Mouse (Mus musculus) erythroblast, embryonic 14.5 days (primary cell): ENCODE data around the gene Cbx6.

ENCODE experiments used
- GATA1 ChIP-seq: IDR thresholded peaks from 2 replicates; pipeline ENCODE4 v1.6.1; 2012; ENCODE audit warnings: low read length, inconsistent platforms, mixed read lengths
- TAL1 ChIP-seq: IDR thresholded peaks from 3 replicates; pipeline ENCODE4 v1.6.1; 2012; ENCODE audit warnings: low read length, inconsistent platforms, mixed read lengths

DNA sequence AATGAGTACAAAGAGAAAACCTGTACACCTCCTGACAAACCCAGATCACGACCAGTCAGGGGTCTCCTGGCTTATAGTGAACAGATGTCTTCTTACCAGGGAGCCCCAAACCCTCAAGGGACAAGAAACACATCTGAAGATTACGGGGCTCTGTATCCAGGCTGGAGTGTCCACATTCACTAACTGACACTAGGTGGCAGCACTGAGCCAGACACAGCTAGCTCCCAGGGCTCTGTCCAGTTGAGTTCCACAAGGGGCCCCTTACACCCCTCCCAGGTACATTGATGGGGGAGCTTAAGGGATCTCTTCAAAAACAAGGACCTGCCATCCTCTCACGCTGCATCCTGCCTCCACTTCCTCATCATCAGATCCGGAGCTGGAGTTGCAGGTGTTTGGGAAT, 4.1 kb downstream of the Cbx6 start:
- TF ChIP-seq TAL1 (no peak), GATA1 (no peak)
